Mouse (Mus musculus) CH12.LX (cell line): ENCODE results near the gene Ddx55. TPM values are rescaled to one million over a fixed set of nuclear protein-coding genes. Genes with fewer than 3 reads are reported as not detected.

Experiments used
- DNase-seq: peaks from one replicate; pipeline ENCODE4 v3.0.0-alpha.2; 2013; ENCODE audit errors: extremely low read depth
- H3K27ac ChIP-seq: 2 replicates; pipeline ENCODE4 v1.5.1; 2012; ENCODE audit warnings: low read depth, mild to moderate bottlenecking, control low read depth, moderate library complexity; ENCODE audit not compliant: insufficient read depth
- H3K27me3 ChIP-seq: replicated peaks from 2 replicates; pipeline ENCODE3; 2012; ENCODE audit warnings: inconsistent platforms
- H3K36me3 ChIP-seq, 2 experiments: replicated peaks in 1 of 2; 2 replicates each; pipeline versions ENCODE3 to v1.6.1; 2012; ENCODE audit warnings: inconsistent platforms in 1 of 2, low read length in 1 of 2, mild to moderate bottlenecking in 1 of 2, mixed read lengths in 1 of 2, moderate library complexity in 1 of 2; ENCODE audit not compliant: control insufficient read depth in 1 of 2, insufficient read depth in 1 of 2
- H3K4me1 ChIP-seq, 2 experiments: 2 replicates each; pipeline ENCODE4 v1.6.1; 2012; ENCODE audit warnings: inconsistent platforms in 1 of 2, moderate library complexity in 1 of 2; ENCODE audit not compliant: insufficient read depth in 2 of 2, control insufficient read depth in 1 of 2
- H3K4me2 ChIP-seq: 2 replicates; pipeline ENCODE4 v1.6.1; 2012; ENCODE audit warnings: low read depth, mild to moderate bottlenecking, control low read depth; ENCODE audit not compliant: poor library complexity, insufficient read depth, severe bottlenecking
- H3K4me3 ChIP-seq, 3 experiments: fragments of 150-350 bp in 1 of 3; sonication (generic) in 1 of 3; replicated peaks in 1 of 3; 2 replicates each; pipeline versions ENCODE3 to v1.5.1; 2011 to 2012; ENCODE audit warnings: low read depth in 2 of 3, low read length in 2 of 3, mild to moderate bottlenecking in 2 of 3, moderate library complexity in 2 of 3, control low read depth in 1 of 3, improper control_type of control experiment in 1 of 3, inconsistent platforms in 1 of 3, mixed read lengths in 1 of 3; ENCODE audit not compliant: poor library complexity in 1 of 3
- H3K79me2 ChIP-seq: replicated peaks from 2 replicates; pipeline ENCODE4 v1.6.1; 2012; ENCODE audit warnings: mild to moderate bottlenecking, moderate library complexity; ENCODE audit not compliant: control insufficient read depth, poor library complexity, insufficient read depth, severe bottlenecking; ENCODE audit errors: extremely low read depth
- H3K9ac ChIP-seq: 2 replicates; pipeline ENCODE4 v1.6.1; 2012; ENCODE audit warnings: low read depth, mild to moderate bottlenecking, control low read depth, moderate library complexity; ENCODE audit not compliant: insufficient read depth
- H3K9me3 ChIP-seq: replicated peaks from 2 replicates; pipeline ENCODE3; 2012; ENCODE audit warnings: low read length, inconsistent platforms, mixed read lengths
- CHD2 ChIP-seq: IDR thresholded peaks from 2 replicates; pipeline ENCODE4 v1.6.1; 2011; ENCODE audit warnings: low read length, improper control_type of control experiment
- CTCF ChIP-seq, 2 experiments: IDR thresholded peaks in 1 of 2; conservative IDR thresholded peaks in 1 of 2; 2 replicates each; pipeline ENCODE4 v1.5.1; 2011 to 2012; ENCODE audit warnings: low read depth in 2 of 2, low read length in 2 of 2, improper control_type of control experiment in 1 of 2, inconsistent platforms in 1 of 2, mild to moderate bottlenecking in 1 of 2, moderate library complexity in 1 of 2
- ELF1 ChIP-seq: IDR thresholded peaks from 2 replicates; pipeline ENCODE4 v1.6.1; 2014; ENCODE audit warnings: low read depth, mild to moderate bottlenecking, inconsistent platforms, low read length, improper control_type of control experiment
- EP300 ChIP-seq: IDR thresholded peaks from 2 replicates; pipeline ENCODE4 v1.6.1; 2011; ENCODE audit warnings: low read length, improper control_type of control experiment
- GABPA ChIP-seq: IDR thresholded peaks from 2 replicates; pipeline ENCODE4 v1.6.1; 2012; ENCODE audit warnings: low read depth, low read length, improper control_type of control experiment, inconsistent platforms; ENCODE audit not compliant: insufficient replicate concordance
- IRF4 ChIP-seq: IDR thresholded peaks from 2 replicates; pipeline ENCODE4 v1.6.1; 2014; ENCODE audit warnings: low read depth, mild to moderate bottlenecking, inconsistent platforms, low read length, improper control_type of control experiment
- KAT2A ChIP-seq: IDR thresholded peaks from 2 replicates; pipeline ENCODE4 v1.6.1; 2012; ENCODE audit warnings: low read length, improper control_type of control experiment, inconsistent platforms; ENCODE audit not compliant: insufficient replicate concordance
- MAZ ChIP-seq: IDR thresholded peaks from 2 replicates; pipeline ENCODE4 v1.6.1; 2012; ENCODE audit warnings: low read depth, mild to moderate bottlenecking, inconsistent platforms, low read length, improper control_type of control experiment, moderate library complexity
- MXI1 ChIP-seq: IDR thresholded peaks from 2 replicates; pipeline ENCODE4 v1.6.1; 2011; ENCODE audit warnings: mild to moderate bottlenecking, low read depth, low read length, improper control_type of control experiment
- MYC ChIP-seq: IDR thresholded peaks from 2 replicates; pipeline ENCODE4 v1.6.1; 2011; ENCODE audit warnings: low read depth, mild to moderate bottlenecking, improper control_type of control experiment, low read length
- NELFE ChIP-seq: IDR thresholded peaks from 2 replicates; pipeline ENCODE4 v1.6.1; 2011; ENCODE audit warnings: low read depth, low read length, improper control_type of control experiment
- NRF1 ChIP-seq: IDR thresholded peaks from 2 replicates; pipeline ENCODE4 v1.6.1; 2014; ENCODE audit warnings: low read depth, mild to moderate bottlenecking, inconsistent platforms, low read length, improper control_type of control experiment, moderate library complexity
- PAX5 ChIP-seq: IDR thresholded peaks from 2 replicates; pipeline ENCODE4 v1.6.1; 2012; ENCODE audit warnings: low read length, inconsistent platforms, mixed read lengths
- POLR2A ChIP-seq: IDR thresholded peaks from 2 replicates; pipeline ENCODE4 v1.6.1; 2011; ENCODE audit warnings: low read depth, mild to moderate bottlenecking, improper control_type of control experiment, low read length
- POLR2AphosphoS2 ChIP-seq: IDR thresholded peaks from 2 replicates; pipeline ENCODE4 v1.6.1; 2011; ENCODE audit warnings: low read depth, low read length, improper control_type of control experiment
- RAD21 ChIP-seq: IDR thresholded peaks from 2 replicates; pipeline ENCODE4 v1.6.1; 2011; ENCODE audit warnings: low read depth, mild to moderate bottlenecking, low read length, improper control_type of control experiment, moderate library complexity
- RCOR1 ChIP-seq: conservative IDR thresholded peaks from 2 replicates; pipeline ENCODE4 v1.6.1; 2012; ENCODE audit warnings: low read depth, mild to moderate bottlenecking, inconsistent platforms, low read length, improper control_type of control experiment
- SMC3 ChIP-seq: IDR thresholded peaks from 2 replicates; pipeline ENCODE4 v1.6.1; 2011; ENCODE audit warnings: low read depth, low read length, improper control_type of control experiment
- TBP ChIP-seq: conservative IDR thresholded peaks from 2 replicates; pipeline ENCODE4 v1.6.1; 2011; ENCODE audit warnings: low read depth, low read length, improper control_type of control experiment
- TCF12 ChIP-seq: IDR thresholded peaks from 2 replicates; pipeline ENCODE4 v1.6.1; 2014; ENCODE audit warnings: low read depth, mild to moderate bottlenecking, inconsistent platforms, low read length, improper control_type of control experiment
- UBTF ChIP-seq: IDR thresholded peaks from 2 replicates; pipeline ENCODE4 v1.6.1; 2012; ENCODE audit warnings: low read depth, mild to moderate bottlenecking, inconsistent platforms, low read length, improper control_type of control experiment, moderate library complexity
- USF1 ChIP-seq: IDR thresholded peaks from 2 replicates; pipeline ENCODE4 v1.6.1; 2014; ENCODE audit warnings: low read depth, mild to moderate bottlenecking, inconsistent platforms, low read length, improper control_type of control experiment
- USF2 ChIP-seq: conservative IDR thresholded peaks from 2 replicates; pipeline ENCODE4 v1.6.1; 2011; ENCODE audit warnings: low read depth, low read length, improper control_type of control experiment
- ZC3H11A ChIP-seq: IDR thresholded peaks from 2 replicates; pipeline ENCODE4 v1.6.1; 2012; ENCODE audit warnings: low read depth, mild to moderate bottlenecking, inconsistent platforms, low read length, improper control_type of control experiment
- ZKSCAN1 ChIP-seq: IDR thresholded peaks from 2 replicates; pipeline ENCODE4 v1.6.1; 2012; ENCODE audit warnings: low read depth, inconsistent platforms, low read length, improper control_type of control experiment, borderline replicate concordance
- dilution Hi-C: fragments of 300-500 bp; cut with MboI; formaldehyde crosslinking; loops from 2 replicates; pipeline ENCODE4 v1.14.3; 2020; ENCODE audit warnings: low sequenced_read_pairs; ENCODE audit not compliant: extremely low pct_unique_long_range_greater_than_20kb, extremely low pct_ligation_motif_present
- in situ Hi-C: fragments of 300-500 bp; cut with MboI; formaldehyde crosslinking; loops from 3 replicates; pipeline ENCODE4 v1.14.3; 2019; ENCODE audit warnings: low sequenced_read_pairs, low pct_ligation_motif_present, low pct_unique_long_range_greater_than_20kb, mixed read lengths
- polyA plus RNA-seq: library from polyadenylated mRNA; unstranded; fragments of >175 nt; gene quantifications from 2 replicates; pipeline ENCODE4 v1.2.1, GENCODE M21; 2012; ENCODE audit warnings: low read depth; ENCODE audit not compliant: insufficient read length
- total RNA-seq, 2 experiments: library from RNA; depleted of rRNA; stranded (reverse); fragments of 300-350 nt in 1 of 2; fragments of >200 nt in 1 of 2; gene quantifications; 2 replicates each; pipeline ENCODE4 v1.2.3; 2012 to 2014

The Ddx55 gene
- total and polyA plus RNA-seq, 3 experiments: 15.1 to 25.9 (median 18.2) TPM

GRCm38 (mm10) chr5:124571068-124571467 lies 18.4 kb downstream of the Ddx55 start:
- TF ChIP-seq CHD2: no peak
- TF ChIP-seq POLR2AphosphoS2: 0 out of 2 replicates have a peak, but pooled peaks have one; percentile 35
- TF ChIP-seq, all 38 proteins: peak for 1
- Histone ChIP-seq H3K4me1 (no peaks in the 10 kb centered on the region), H3K9me3 (no peaks in the 10 kb centered on the region), H3K27me3 (no peaks in the 10 kb centered on the region), H3K4me3 (no peak overlapping the region), H3K79me2 (no peaks in the 10 kb centered on the region), H3K36me3 (peaks cover 89 to 99% of the 10 kb centered on the region in 2 experiments), H3K27ac (no peak overlapping the region), H3K9ac (no peak overlapping the region), H3K4me2 (no peak overlapping the region)
- in situ Hi-C loops (no loop called here), dilution Hi-C loops (no loop called here)
- no peak for DNase-seq

- no peaks in the 10 kb centered on the region for H3K9me3 ChIP-seq
- peaks cover 25% of the 10 kb centered on the region for H3K79me2 ChIP-seq
- TF ChIP-seq NRF1 (no peak), NELFE (no peak), EP300 (no peak), KAT2A (no peak)
- H3K4me1 ChIP-seq: peaks cover 7 to 26% of the 10 kb centered on the region in 2 experiments; a peak in 3 of 4 replicates
- H3K27ac ChIP-seq: no peak overlapping the region
- in situ Hi-C loops: no loop called here
- no peak overlapping the region for H3K4me2 ChIP-seq
- no peak for DNase-seq
- H3K36me3 ChIP-seq: peaks cover 67 to 72% of the 10 kb centered on the region in 2 experiments
- H3K9ac ChIP-seq: no peak overlapping the region
- H3K4me3 ChIP-seq: no peak overlapping the region
- dilution Hi-C loops: no loop called here
- no peaks in the 10 kb centered on the region for H3K27me3 ChIP-seq
Observed at GRCm38 (mm10) chr5:124575467-124575866, 22.8 kb downstream of the Ddx55 start.

GRCm38 (mm10) chr5:124578633-124579317 lies 26.1 kb downstream of the Ddx55 start, which contains the start of the genes Eif2b1 and Gtf2h3:
Gene Eif2b1 (minus strand): TSS chr5:124579131.
Gene Gtf2h3 (plus strand): TSS chr5:124579140.
- H3K27ac ChIP-seq: no peak within 1 kb of the TSS
- H3K79me2 ChIP-seq: peaks cover 29% of the 10 kb centered on the region
- H3K27me3 ChIP-seq: no peaks in the 10 kb centered on the region
- in situ Hi-C loops (no loop called here), dilution Hi-C loops (no loop called here)
- peaks cover 8 to 34% of the 10 kb centered on the region in 2 experiments; a peak in 3 of 4 replicates for H3K4me1 ChIP-seq
- H3K36me3 ChIP-seq: peaks cover 41 to 66% of the 10 kb centered on the region in 2 experiments
- H3K4me2 ChIP-seq: peak within 1 kb of the TSS; percentile 94
- peak within 1 kb of the TSS; percentile 87 for H3K9ac ChIP-seq
- peak; percentile 91 for DNase-seq
- peak within 1 kb of the TSS; percentile 79 to 100 (median 86) for H3K4me3 ChIP-seq
- H3K9me3 ChIP-seq: no peaks in the 10 kb centered on the region
- TF ChIP-seq PAX5: no peak
- peak; percentile 95; the same call in 1 of the 2 replicates for TF ChIP-seq KAT2A
- TF ChIP-seq TCF12: peak; percentile 98
- TF ChIP-seq TBP: peak; percentile 74
- TF ChIP-seq NELFE: peak; percentile 95
- no peak; the same call in 1 of the 2 replicates for TF ChIP-seq USF1
- TF ChIP-seq RAD21: no peak
- peak; percentile 83; the same call in 1 of the 2 replicates for TF ChIP-seq MYC
- TF ChIP-seq ZKSCAN1: no peak; the same call in 1 of the 2 replicates
- 0 out of 2 replicates have a peak, but pooled peaks have one; percentile 51 for TF ChIP-seq RCOR1
- no peak for TF ChIP-seq UBTF
- TF ChIP-seq ELF1: peak; percentile 97
- TF ChIP-seq GABPA: peak; percentile 84; the same call in 1 of the 2 replicates
- TF ChIP-seq MAZ: no peak
- peak; percentile 65; the same call in 1 of the 2 replicates for TF ChIP-seq IRF4
- TF ChIP-seq CTCF (conservative IDR thresholded peaks at IDR 0.05 in 1 of 2, IDR thresholded peaks at IDR 0.05 in 1 of 2; ENCODE audit: low read depth in 2 of 2, low read length in 2 of 2): no peak
- TF ChIP-seq ZC3H11A: no peak
- TF ChIP-seq MXI1: peak; percentile 98
- TF ChIP-seq SMC3: no peak
- peak; percentile 96 for TF ChIP-seq POLR2A
- no peak for TF ChIP-seq USF2
